ENCODE assay signal across 16 mouse cellular contexts in genomic region chr6:34694096-34694495, GRCm38 (mm10).
"Had no signal": no experiment of that assay in that cellular context is flagged by ENCODE, and none has a peak within 500 bp of the region (broad histone marks: within the 10 kb centered on the region; RNA-seq: fewer than 3 reads in every experiment).

No protein-coding gene starts in this region.

- DNase-seq: retina, postnatal 1 day; right cerebral cortex, adult 18-20 months; right cerebral cortex, postnatal 14 days; right cerebral cortex, postnatal 25 days; right cerebral cortex, postnatal 4 days; spleen, adult 18-20 months; thymus, adult 18-20 months; thymus, adult 2 months; thymus, postnatal 14 days; thymus, postnatal 25 days; thymus, postnatal 36 days; thymus, postnatal 4 days had no signal

- H3K36me3 ChIP-seq: neural tube, embryonic 13.5 days; neural tube, embryonic 15.5 days; stomach, embryonic 15.5 days had no signal

- H3K27ac ChIP-seq: neural tube, embryonic 13.5 days; neural tube, embryonic 15.5 days; stomach, embryonic 15.5 days; stomach, postnatal 0 days had no signal

- H3K9ac ChIP-seq: neural tube, embryonic 13.5 days; neural tube, embryonic 15.5 days; stomach, embryonic 15.5 days had no signal

- H3K27me3 ChIP-seq: neural tube, embryonic 13.5 days; neural tube, embryonic 15.5 days; stomach, embryonic 15.5 days had no signal

- H3K4me2 ChIP-seq: neural tube, embryonic 13.5 days; neural tube, embryonic 15.5 days; stomach, embryonic 15.5 days had no signal

- H3K9me3 ChIP-seq: neural tube, embryonic 13.5 days; neural tube, embryonic 15.5 days; stomach, embryonic 15.5 days had no signal

- H3K4me3 ChIP-seq: neural tube, embryonic 13.5 days; neural tube, embryonic 15.5 days; stomach, embryonic 15.5 days had no signal

- H3K4me1 ChIP-seq: neural tube, embryonic 13.5 days; neural tube, embryonic 15.5 days; stomach, embryonic 15.5 days had no signal
